In the genomic region with DNA sequence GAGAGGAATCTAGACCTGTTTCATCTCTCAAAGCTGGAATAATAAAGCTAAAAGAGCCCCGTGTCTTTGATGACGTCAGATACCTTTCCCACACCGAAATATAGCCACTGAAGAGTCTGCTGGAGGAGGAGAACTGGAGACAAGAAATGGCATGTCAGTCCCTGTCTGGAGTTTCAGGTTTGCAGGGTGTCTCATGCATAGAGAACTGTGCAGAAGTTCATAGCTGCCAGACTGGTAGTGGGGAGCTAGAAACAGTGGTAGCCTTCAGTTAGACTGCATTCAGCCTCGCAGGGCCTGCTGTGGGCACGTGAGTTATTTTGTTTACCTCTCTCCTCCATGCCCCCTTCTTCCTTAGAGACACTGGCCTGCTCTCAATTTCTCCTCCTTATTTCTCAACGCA, we compare ENCODE assay signal across 25 mouse cellular contexts.
"Had no signal": no experiment of that assay in that cellular context is flagged by ENCODE, and none has a peak within 500 bp of the region (broad histone marks: within the 10 kb centered on the region; RNA-seq: fewer than 3 reads in every experiment).

No protein-coding gene starts in this region.

- H3K4me2 ChIP-seq: heart, embryonic 12.5 days; hindbrain, embryonic 12.5 days; hindbrain, embryonic 14.5 days; intestine, embryonic 15.5 days; limb, embryonic 12.5 days; liver, embryonic 11.5 days had no signal

- H3K36me3 ChIP-seq: heart, embryonic 10.5 days; heart, embryonic 12.5 days; hindbrain, embryonic 10.5 days; hindbrain, embryonic 12.5 days; intestine, embryonic 15.5 days; limb, embryonic 10.5 days; limb, embryonic 12.5 days had no signal

- H3K4me1 ChIP-seq: heart, embryonic 10.5 days; heart, embryonic 12.5 days; hindbrain, embryonic 12.5 days; intestine, embryonic 15.5 days; limb, embryonic 12.5 days had no signal

- H3K27me3 ChIP-seq: heart, embryonic 12.5 days; intestine, embryonic 15.5 days had no signal

- H3K9ac ChIP-seq: heart, embryonic 12.5 days; hindbrain, embryonic 12.5 days; hindbrain, embryonic 14.5 days; intestine, embryonic 15.5 days; limb, embryonic 12.5 days had no signal

- ATAC-seq: hindbrain, embryonic 16.5 days; inflammation-experienced regulatory T-cells, adult 6 months; intestine, embryonic 15.5 days; intestine, postnatal 0 days had no signal

- DNase-seq: gastrocnemius, postnatal 14 days; gastrocnemius, postnatal 36 days; heart, adult 2 months; heart, postnatal 10 days; heart, postnatal 4 days; kidney, adult 18-20 months; kidney, adult 8-10 months; kidney, postnatal 10 days; kidney, postnatal 25 days; kidney, postnatal 4 days; liver had no signal

- H3K9me3 ChIP-seq: heart, embryonic 10.5 days; heart, embryonic 12.5 days; hindbrain, embryonic 10.5 days; hindbrain, embryonic 12.5 days; intestine, embryonic 15.5 days; limb, embryonic 10.5 days; limb, embryonic 12.5 days had no signal

- H3K27ac ChIP-seq: heart, adult 2 months; heart, embryonic 10.5 days; hindbrain, embryonic 10.5 days; hindbrain, embryonic 12.5 days; hindbrain, embryonic 14.5 days; intestine, embryonic 15.5 days; layer of hippocampus, adult 2 months; left cerebral cortex, adult 2 months; limb, embryonic 10.5 days; limb, embryonic 12.5 days had no signal

- H3K4me3 ChIP-seq: heart, adult 2 months; heart, embryonic 10.5 days; heart, embryonic 12.5 days; hindbrain, embryonic 10.5 days; hindbrain, embryonic 12.5 days; intestine, embryonic 15.5 days; layer of hippocampus, adult 2 months; left cerebral cortex, adult 2 months; limb, embryonic 10.5 days; limb, embryonic 12.5 days had no signal
